Mouse (Mus musculus) C2C12 (cell line): ENCODE data around the gene Tbc1d14.

Experiments
- CTCF ChIP-seq: IDR thresholded peaks from one replicate; pipeline ENCODE4 v1.5.1; 2011; ENCODE audit not compliant: control insufficient read depth, insufficient read depth, insufficient read length
- MAX ChIP-seq: IDR thresholded peaks from one replicate; pipeline ENCODE4 v1.6.1; 2011; ENCODE audit warnings: mild to moderate bottlenecking, control low read depth

- no peak for TF ChIP-seq CTCF
- no peak for TF ChIP-seq MAX
These were observed 3.1 kb upstream of the Tbc1d14 start for GRCm38 (mm10) chr5:36596225-36596624.
